Mouse (Mus musculus): ENCODE data around the gene Ankrd63.

Gene Ankrd63

GRCm38 (mm10) chr2:118689875-118690274 is 13.9 kb downstream of the Ankrd63 start:
- DNase-seq (ENCODE audit: low spot score) = peak; percentile 31

DNA sequence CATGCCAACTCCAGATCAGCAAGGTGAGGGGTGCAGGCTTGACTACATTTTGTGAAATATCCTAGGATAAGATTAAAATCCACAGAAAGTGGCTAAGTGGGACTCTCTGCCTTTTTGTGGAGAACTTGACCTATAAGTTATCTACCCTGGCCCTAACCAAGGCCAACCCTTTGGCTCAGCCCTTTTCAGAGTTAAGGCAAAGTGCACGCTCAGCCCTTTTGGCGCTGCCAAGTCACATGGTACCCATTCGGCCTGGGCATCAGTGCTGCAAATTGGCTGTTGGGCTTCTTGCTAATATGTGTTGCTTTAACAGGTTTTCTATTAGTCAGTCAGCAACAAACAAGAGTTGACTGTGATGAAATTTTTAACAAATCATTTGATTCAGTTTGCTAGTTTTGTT is 16.0 kb downstream of the Ankrd63 start:
- DNase-seq (ENCODE audit: low spot score) = peak; percentile 78

GRCm38 (mm10) chr2:118686693-118687092 is 17.1 kb downstream of the Ankrd63 start:
- no peak for DNase-seq (ENCODE audit: low spot score)

- DNase-seq (ENCODE audit: low spot score) = no peak
Measured at GRCm38 (mm10) chr2:118685088-118685487, 18.7 kb downstream of the Ankrd63 start.

DNA sequence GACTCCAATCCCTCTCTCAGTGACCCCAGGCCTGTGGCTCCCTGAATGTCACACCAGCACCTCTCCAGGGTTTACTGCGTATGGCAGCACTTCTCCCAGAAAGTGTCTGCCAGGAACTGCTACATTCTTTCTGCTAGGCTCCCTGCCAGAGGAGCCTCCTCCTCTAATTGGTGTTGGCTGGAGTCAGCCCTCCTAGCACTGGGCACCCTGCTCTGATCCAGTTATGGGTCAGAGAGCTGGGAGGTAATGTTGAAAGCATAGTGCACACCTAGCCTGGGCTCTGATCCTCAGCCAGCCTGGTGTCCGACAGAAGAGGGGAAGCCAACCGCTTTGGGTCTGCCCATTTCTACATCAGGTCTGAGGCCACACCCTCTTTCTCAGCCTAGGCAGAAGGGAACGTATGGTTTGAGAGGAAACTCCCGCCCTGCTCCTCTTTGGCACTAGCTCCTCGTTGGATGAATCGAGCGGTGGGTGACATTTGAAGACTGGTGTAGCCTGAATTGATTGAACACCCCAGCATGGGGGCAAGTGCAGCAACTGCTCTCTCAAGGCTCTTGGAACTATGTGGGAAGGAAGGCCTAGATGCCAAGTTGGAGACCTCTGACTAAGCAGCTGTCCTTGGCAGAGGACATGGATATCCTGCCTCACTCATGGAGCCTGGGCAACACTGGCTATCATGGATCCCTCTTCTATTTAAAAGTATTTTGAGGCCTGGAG is 21.1 kb downstream of the Ankrd63 start:
- no peak for DNase-seq (ENCODE audit: low spot score)

DNA sequence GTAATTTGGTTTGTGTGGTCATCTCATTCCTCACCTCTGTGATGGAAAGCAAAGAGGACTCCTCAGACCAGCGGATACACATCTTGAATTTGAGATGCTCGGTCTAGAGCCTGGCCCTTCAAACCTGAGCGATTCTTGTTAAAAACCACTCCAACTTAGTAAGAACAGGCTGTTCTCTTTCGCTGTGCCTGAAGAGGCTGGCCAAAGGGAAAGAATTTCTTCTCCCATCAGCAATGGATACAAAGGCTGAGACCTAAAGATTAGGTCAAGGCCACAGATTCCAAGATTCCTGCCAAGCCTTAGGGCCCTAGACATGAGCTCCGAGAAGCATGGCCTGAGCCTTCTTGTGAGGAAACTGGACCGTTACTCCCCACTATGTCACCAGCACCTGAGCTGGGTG is 22.8 kb downstream of the Ankrd63 start:
- no peak for DNase-seq (ENCODE audit: low spot score)

- DNase-seq (ENCODE audit: low spot score) = no peak
Measured at GRCm38 (mm10) chr2:118679577-118679976, 24.2 kb downstream of the Ankrd63 start.

DNA sequence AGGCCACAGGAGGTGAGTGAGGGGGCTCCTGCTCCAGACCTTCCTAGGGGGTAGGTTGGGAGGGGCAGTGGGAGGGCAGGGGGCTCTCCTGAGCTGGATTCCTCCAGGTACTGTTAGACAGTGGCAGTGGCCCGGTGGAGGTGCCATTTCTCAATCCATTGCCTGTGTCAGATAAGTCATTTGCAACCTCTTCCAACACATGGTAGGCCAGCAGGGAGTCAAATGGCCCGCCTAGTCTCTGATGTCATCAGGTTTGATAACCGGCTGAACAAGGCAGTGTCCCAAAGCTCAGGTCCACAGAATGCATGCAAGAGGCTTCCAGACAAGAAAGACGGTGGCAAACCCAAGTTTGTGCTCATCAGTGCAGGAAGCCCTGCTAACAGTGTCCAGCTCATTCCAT is 25.9 kb downstream of the Ankrd63 start:
- DNase-seq (ENCODE audit: low spot score) = no peak

- DNase-seq (ENCODE audit: low spot score) = no peak
Measured at GRCm38 (mm10) chr2:118676839-118677741, 26.7 kb downstream of the Ankrd63 start.

DNA sequence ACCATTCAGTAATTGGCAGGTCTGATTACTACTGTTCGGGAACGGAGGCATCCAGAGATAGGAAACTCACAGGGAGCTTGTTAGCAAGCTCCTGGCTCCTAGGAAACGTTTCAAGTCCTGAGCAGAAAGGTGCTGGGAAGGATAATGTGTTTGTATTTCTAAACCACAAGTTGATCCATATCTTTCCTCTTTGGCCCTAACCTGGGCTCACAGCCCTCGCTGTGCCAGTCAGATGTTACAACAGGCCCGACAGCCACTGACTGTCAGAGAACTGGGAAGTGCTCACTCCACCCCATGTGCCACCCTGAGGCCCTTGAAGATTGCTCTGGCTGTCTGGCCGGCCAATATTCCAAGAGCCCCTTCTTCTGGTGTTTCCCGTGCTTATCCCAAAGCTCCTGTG is 29.3 kb downstream of the Ankrd63 start:
- no peak for DNase-seq (ENCODE audit: low spot score)

DNA sequence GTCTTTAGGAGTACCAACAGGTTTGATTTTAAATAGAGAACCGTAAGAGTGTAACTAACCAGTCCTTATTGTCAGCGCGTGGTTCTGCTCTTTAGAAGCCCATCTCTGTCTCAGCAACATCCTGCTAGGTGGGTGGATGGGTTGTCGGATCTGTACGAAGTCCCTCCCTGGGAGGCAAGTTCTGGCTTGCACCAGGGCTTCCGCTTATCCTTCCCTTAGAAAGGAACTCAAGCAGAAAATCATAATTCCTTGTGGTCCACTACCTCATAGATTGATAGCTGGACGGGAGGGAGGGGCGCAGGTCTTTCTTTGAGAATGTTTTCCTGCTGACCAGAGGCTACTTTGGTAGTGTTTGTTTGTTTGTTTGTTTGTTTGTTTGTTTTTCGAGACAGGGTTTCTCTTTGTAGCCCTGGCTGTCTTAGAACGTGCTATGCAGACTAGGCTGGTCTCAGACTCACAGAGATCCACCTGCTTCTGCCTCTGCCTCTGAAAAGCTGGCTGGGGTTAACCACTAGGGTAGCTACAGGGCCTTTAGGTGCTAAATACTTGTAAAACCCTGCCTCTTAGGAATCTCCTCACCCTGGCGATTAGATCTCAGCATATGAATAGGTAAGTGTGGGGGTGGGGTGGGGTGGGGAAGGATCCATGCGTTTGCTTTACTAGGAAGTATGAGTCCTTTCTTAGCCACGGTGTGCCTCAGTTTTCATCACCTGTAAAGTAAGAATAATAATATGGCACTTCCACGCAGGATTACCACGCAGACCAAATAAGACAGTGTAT is 29.9 kb downstream of the Ankrd63 start:
- DNase-seq (ENCODE audit: low spot score) = no peak

DNA sequence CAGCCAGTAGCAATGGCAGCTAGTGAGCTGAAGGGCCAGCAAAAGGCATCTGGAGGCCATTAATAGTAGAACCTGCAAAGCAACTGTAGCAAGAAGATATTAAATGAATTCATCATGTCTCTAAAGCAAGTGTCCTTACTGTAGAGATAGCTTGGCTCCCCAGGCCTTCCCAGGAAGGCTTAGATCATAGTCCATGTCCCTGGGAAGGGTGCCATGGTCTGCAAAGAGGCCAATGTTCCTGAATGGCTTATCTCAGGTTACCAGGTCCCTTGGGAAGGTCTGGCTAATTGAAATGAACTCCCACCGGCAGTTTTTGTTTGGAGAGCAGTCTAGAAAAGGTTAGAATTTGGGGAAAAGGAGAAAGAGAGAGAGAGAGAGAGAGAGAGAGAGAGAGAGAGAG is 32.0 kb downstream of the Ankrd63 start:
- no peak for DNase-seq (ENCODE audit: low spot score)

GRCm38 (mm10) chr2:118669785-118670184 is 34.0 kb downstream of the Ankrd63 start:
- DNase-seq (ENCODE audit: low spot score) = peak; percentile 77

GRCm38 (mm10) chr2:118669245-118669644 is 34.5 kb downstream of the Ankrd63 start:
- no peak for DNase-seq (ENCODE audit: low spot score)

GRCm38 (mm10) chr2:118667181-118667580 is 36.6 kb downstream of the Ankrd63 start:
- no peak for DNase-seq (ENCODE audit: low spot score)

- DNase-seq (ENCODE audit: low spot score) = no peak
Measured at GRCm38 (mm10) chr2:118665616-118666015, 38.1 kb downstream of the Ankrd63 start.

- no peak for DNase-seq (ENCODE audit: low spot score)
Measured at GRCm38 (mm10) chr2:118664975-118665516, 38.7 kb downstream of the Ankrd63 start.

GRCm38 (mm10) chr2:118663804-118664766 is 39.7 kb downstream of the Ankrd63 start:
- no peak for DNase-seq (ENCODE audit: low spot score)

GRCm38 (mm10) chr2:118662902-118663803 is 40.6 kb downstream of the Ankrd63 start, which contains the start of gene Pak6:
Gene Pak6 (plus strand): TSS chr2:118663303.
- DNase-seq (ENCODE audit: low spot score) = peak; percentile 45

DNA sequence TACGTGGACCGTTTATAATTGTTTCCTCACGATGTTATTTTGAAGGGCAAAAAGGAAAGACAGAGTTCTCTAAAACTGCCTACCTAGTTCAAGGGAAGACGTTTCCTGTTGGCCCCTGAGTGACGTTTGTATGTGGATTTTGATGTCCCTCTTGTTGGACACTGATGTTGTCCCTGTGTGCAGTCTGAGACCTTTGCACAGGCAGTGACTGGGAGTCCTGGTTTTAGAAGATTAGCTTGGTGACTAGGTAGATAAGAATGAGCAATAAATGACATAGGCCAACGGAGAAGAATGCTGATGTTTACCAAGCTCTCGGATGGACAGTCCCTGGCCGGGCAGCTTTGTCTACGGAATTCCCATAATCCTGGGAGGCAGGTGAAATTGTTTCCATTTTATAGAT is 41.9 kb downstream of the Ankrd63 start:
- no peak for DNase-seq (ENCODE audit: low spot score)

Data from ovary, adult 18-20 months (tissue).